Mouse (Mus musculus) heart, embryonic 16.5 days (tissue): ENCODE data around the gene Dazap2. TPM values are rescaled to one million over a fixed set of nuclear protein-coding genes. Genes with fewer than 3 reads are reported as not detected.
A peak's percentile ranks its signal among the peaks of the same experiment; 100 is the strongest.

Source experiments
- ATAC-seq: fragments of 200-750 bp; cut with Nextera tagmentation; replicated peaks from 2 replicates; pipeline ENCODE4 v1.8.0; 2017; ENCODE audit warnings: moderate number of reproducible peaks; ENCODE audit not compliant: insufficient read depth, low FRiP score; ENCODE audit errors: extremely low read depth
- H3K27ac ChIP-seq: fragments of 300-500 bp; sonication (generic); 2 replicates; pipeline ENCODE4 v1.5.1; 2014; ENCODE audit warnings: mild to moderate bottlenecking, low read length, control low read depth, moderate library complexity
- H3K27me3 ChIP-seq: fragments of 300-500 bp; sonication (generic); 2 replicates; pipeline ENCODE4 v1.6.1; 2014; ENCODE audit warnings: low read length, mixed read lengths; ENCODE audit not compliant: control insufficient read depth, insufficient read depth
- H3K36me3 ChIP-seq: fragments of 300-500 bp; sonication (generic); 2 replicates; pipeline ENCODE4 v1.6.1; 2014; ENCODE audit not compliant: control insufficient read depth, insufficient read depth
- H3K4me1 ChIP-seq: fragments of 300-500 bp; sonication (generic); 2 replicates; pipeline ENCODE4 v1.6.1; 2014; ENCODE audit warnings: low read length, mixed read lengths; ENCODE audit not compliant: control insufficient read depth, insufficient read depth
- H3K4me2 ChIP-seq: fragments of 300-500 bp; sonication (generic); 2 replicates; pipeline ENCODE4 v1.6.1; 2014; ENCODE audit warnings: low read depth, mild to moderate bottlenecking, control low read depth, low read length
- H3K4me3 ChIP-seq: fragments of 300-500 bp; sonication (generic); 2 replicates; pipeline ENCODE4 v1.5.1; 2014; ENCODE audit warnings: mild to moderate bottlenecking, control low read depth, low read length
- H3K9ac ChIP-seq: fragments of 300-500 bp; sonication (generic); 2 replicates; pipeline ENCODE4 v1.6.1; 2014; ENCODE audit warnings: low read length, control low read depth
- H3K9me3 ChIP-seq: fragments of 300-500 bp; sonication (generic); replicated peaks from 2 replicates; pipeline ENCODE4 v1.6.1; 2016; ENCODE audit warnings: low read length; ENCODE audit not compliant: control insufficient read depth
- WGBS: fragments of 180-500 bp; shearing (Covaris S2); extraction: QIAGEN DNeasy Blood & Tissue Kit; methylation state at CpG from one replicate; pipeline ENCODE4 v1.1.7; 2014; 5-methylcytosine and 5-hydroxymethylcytosine counted together
- polyA plus RNA-seq: library from polyadenylated mRNA; unstranded; fragments of >200 nt; fragmentation: Nextera tagmentation; extraction: Ambion mirVana; gene quantifications from 2 replicates; pipeline ENCODE4 v1.2.1, GENCODE M21; 2015

Gene Dazap2
- polyA plus RNA-seq, 1 experiment from 2014 or later, result 247 TPM

DNA sequence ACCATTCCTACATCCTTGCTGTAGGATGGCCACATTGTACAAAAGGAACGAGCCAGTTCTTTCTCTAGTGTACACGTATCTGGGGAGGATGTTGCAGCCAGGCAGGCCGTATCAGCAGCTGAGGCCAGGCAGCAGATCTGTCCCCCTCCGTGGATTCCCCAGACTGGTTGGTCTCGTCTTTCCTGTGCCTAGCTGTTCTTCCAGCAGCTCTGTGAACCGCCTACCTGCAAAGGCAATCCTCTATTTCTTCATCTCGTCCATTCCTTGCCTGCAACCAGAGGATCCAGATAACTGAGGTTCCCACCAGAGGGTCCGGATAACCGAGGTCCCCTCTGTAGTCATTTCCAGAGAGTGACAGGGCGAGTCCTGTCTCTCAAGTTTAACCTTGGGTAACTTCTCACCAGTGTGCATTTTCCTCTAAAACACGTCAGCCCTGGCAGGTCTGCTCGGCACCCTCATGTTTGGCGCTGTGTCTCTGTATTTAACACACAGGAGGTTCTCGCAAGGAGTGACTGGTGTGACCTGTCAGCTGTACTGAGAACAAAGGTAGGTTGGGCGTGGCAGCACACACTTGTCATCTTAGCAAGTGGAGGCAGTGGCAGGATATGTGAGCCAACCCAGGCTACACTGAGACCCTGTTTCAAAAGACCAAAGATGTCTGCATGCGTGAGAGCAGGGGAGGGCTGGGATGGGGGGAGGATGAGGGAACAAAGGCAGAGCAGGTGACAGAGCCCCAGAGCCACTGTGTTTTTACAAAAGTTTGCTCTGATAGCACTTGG is 25.0 kb downstream of the Dazap2 start:
- H3K27ac ChIP-seq, result peak overlapping the region; percentile 57
- no peaks in the 10 kb centered on the region for H3K9me3 ChIP-seq
- ATAC-seq, result peak; percentile 15; the same call in 1 of the 2 replicates
- no peaks in the 10 kb centered on the region for H3K36me3 ChIP-seq
- no peak overlapping the region for H3K4me3 ChIP-seq
- H3K9ac ChIP-seq, result no peak overlapping the region
- H3K4me2 ChIP-seq, result no peak overlapping the region; the same call in 1 of the 2 replicates
- peaks cover 17% of the 10 kb centered on the region for H3K4me1 ChIP-seq
- 70% methylated on average over 16 of the region's 16 CpGs for WGBS
- peaks cover 17% of the 10 kb centered on the region for H3K27me3 ChIP-seq

DNA sequence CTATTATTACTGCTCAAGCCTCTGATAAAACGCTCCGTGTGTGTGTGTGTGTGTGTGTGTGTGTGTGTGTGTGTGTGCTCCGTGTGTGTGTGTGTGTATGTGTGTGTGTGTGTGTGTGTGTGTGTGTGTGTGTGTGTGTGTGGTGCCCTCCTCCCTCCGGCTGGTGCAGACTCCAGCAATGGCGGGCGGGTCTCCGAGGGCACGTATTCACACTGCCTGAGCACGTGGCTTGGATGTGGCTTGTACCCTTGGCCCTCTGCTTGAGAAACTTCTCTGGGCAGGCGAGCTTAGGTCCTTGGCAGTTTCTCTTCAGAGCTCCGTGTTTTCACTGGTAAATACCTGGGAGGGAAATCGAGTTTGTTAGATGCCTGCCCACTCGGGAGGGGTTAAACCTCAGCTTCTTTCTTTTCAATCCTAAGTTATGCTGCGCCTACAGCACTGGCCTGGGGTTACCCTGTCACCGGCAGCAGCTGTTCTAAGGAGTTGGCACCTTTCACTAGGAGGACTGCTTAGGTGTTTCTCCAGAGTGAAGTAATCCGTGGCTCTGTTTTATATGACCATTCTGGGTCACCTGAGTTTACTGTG is 26.2 kb downstream of the Dazap2 start:
- H3K36me3 ChIP-seq, result no peaks in the 10 kb centered on the region
- peaks cover 11% of the 10 kb centered on the region for H3K4me1 ChIP-seq
- WGBS, result 58% methylated on average over 11 of the region's 16 CpGs
- no peaks in the 10 kb centered on the region for H3K9me3 ChIP-seq
- no peak overlapping the region for H3K9ac ChIP-seq
- H3K27me3 ChIP-seq, result peaks cover 9% of the 10 kb centered on the region
- ATAC-seq, result no peak
- peak overlapping the region; percentile 27; the same call in 1 of the 2 replicates for H3K4me2 ChIP-seq
- no peak overlapping the region for H3K4me3 ChIP-seq
- H3K27ac ChIP-seq, result no peak overlapping the region; the same call in 1 of the 2 replicates

DNA sequence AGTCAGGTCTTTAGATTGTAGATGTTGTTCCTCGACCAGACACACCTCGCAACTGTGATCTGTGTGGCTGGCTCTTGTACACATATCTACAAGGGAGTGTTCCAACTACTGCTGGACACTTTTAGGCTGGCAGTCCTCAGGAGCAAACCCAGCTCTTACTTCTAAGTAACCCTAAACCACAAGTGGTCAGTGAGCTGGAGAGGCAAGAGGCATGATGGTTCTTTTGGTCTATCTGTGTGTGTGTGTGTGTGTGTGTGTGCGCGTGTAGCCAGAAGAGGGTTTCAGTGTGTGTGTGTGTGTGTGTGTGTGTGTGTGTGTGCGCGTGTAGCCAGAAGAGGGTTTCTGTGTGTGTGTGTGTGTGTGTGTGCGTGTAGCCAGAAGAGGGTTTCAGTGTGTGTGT is 27.3 kb downstream of the Dazap2 start:
- H3K4me3 ChIP-seq, result no peak overlapping the region
- H3K27me3 ChIP-seq, result peaks cover 6% of the 10 kb centered on the region; the same call in 1 of the 2 replicates
- no peaks in the 10 kb centered on the region for H3K36me3 ChIP-seq
- H3K9ac ChIP-seq, result no peak overlapping the region
- no peak overlapping the region for H3K4me2 ChIP-seq
- H3K9me3 ChIP-seq, result no peaks in the 10 kb centered on the region
- no peak overlapping the region for H3K27ac ChIP-seq
- ATAC-seq, result no peak
- H3K4me1 ChIP-seq, result peaks cover 5% of the 10 kb centered on the region; the same call in 1 of the 2 replicates
- WGBS, result 92% methylated on average over 7 of the region's 7 CpGs

DNA sequence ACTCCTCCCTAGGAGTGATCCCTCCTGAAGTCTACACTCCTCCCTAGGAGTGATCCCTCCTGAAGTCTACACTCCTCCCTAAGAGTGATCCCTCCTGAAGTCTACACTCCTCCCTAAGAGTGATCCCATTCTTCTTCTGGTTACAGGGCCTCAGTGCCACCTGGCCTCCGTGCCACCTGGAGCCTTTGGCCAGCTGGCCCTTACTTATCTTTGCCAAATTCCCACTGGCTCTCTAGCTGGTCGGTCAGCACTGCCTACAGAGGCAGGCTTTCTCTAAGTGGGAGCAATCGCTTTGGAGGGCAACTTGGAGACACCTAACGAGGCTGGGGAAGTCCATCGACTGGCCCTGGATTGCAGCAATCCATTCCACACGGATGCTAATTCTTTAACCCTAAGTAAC is 31.0 kb downstream of the Dazap2 start:
- H3K4me1 ChIP-seq, result no peaks in the 10 kb centered on the region

DNA sequence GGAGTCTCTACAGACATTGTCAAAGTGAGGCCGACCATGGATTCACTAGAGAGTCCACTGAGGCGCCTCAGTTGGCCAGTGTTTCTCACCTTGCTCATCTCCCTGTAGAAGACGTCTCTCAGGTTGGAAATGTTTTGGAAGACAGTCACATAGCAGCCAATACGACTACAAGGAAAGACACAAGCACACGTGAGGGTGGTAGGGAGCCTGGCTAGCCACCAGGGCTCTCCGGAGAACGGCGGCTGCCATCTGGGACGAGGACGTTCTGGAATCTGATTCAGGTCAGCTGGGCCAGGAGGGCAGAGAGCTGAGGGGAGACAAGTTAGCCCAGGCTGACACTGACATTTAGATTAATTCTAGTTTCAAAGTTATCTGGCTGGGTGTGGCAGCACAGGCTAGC is 35.0 kb downstream of the Dazap2 start:
- Histone ChIP-seq H3K27ac (no peak overlapping the region), H3K9ac (no peak overlapping the region), H3K27me3 (no peaks in the 10 kb centered on the region), H3K9me3 (no peaks in the 10 kb centered on the region), H3K4me1 (no peaks in the 10 kb centered on the region), H3K36me3 (no peaks in the 10 kb centered on the region), H3K4me3 (no peak overlapping the region), H3K4me2 (no peak overlapping the region)
- 72% methylated on average over 10 of the region's 10 CpGs for WGBS
- no peak for ATAC-seq

More for the DNA sequence above, 31.0 kb downstream of the Dazap2 start:
- WGBS, result 78% methylated on average over 6 of the region's 6 CpGs
- H3K9ac ChIP-seq, result no peak overlapping the region
- H3K4me2 ChIP-seq, result no peak overlapping the region
- H3K27ac ChIP-seq, result no peak overlapping the region
- H3K27me3 ChIP-seq, result no peaks in the 10 kb centered on the region
- H3K36me3 ChIP-seq, result no peaks in the 10 kb centered on the region
- no peak overlapping the region for H3K4me3 ChIP-seq
- ATAC-seq, result no peak
- H3K9me3 ChIP-seq, result no peaks in the 10 kb centered on the region

DNA sequence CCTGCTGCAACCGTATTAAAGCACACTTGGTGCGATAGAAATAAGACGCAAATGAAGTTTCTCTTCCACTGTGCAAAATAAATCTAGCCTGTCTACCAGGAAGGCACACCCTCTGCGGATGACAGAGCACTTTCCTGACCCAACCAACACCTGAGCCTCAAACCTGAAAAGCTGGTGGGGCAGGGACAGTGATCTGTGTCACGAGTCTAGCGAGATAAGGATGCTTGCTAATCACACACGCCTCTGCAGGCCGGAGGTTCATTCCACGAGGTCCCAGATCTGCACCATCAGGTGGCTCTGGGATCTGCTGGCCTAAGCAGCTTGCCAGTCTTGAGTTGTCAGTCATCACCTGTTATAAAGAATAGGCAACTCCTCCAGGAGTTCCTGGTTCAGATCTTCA is 36.5 kb downstream of the Dazap2 start:
- Histone ChIP-seq H3K9me3 (no peaks in the 10 kb centered on the region), H3K36me3 (no peaks in the 10 kb centered on the region), H3K4me3 (no peak overlapping the region), H3K4me2 (no peak overlapping the region), H3K4me1 (no peaks in the 10 kb centered on the region), H3K27me3 (no peaks in the 10 kb centered on the region), H3K27ac (no peak overlapping the region), H3K9ac (no peak overlapping the region)
- no peak for ATAC-seq
- WGBS, result 51% methylated on average over 9 of the region's 9 CpGs

DNA sequence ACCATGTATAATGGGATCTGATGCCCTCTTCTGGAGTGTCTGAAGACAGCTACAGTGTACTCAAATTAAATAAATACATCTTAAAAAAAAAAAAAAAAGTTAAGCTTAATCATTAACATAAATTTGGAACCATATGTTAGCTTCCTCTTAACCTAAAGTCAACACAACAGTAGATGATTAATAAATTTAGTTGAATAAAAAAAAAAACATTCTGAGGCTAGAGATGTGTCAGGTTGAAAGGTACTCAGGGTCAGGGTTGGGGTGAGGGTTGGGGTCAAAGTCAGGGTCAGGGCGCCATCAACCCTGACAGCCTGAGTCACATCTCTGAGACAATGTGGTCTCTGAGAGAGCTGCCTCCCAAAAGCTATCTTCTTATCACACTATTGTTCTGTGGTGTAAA is 39.1 kb downstream of the Dazap2 start:
- Histone ChIP-seq H3K27ac (no peak overlapping the region), H3K27me3 (no peaks in the 10 kb centered on the region), H3K9ac (no peak overlapping the region), H3K4me3 (no peak overlapping the region), H3K36me3 (no peaks in the 10 kb centered on the region), H3K4me1 (no peaks in the 10 kb centered on the region), H3K9me3 (no peaks in the 10 kb centered on the region), H3K4me2 (no peak overlapping the region)
- 65% methylated on average over 1 of the region's 1 CpGs for WGBS
- no peak for ATAC-seq

DNA sequence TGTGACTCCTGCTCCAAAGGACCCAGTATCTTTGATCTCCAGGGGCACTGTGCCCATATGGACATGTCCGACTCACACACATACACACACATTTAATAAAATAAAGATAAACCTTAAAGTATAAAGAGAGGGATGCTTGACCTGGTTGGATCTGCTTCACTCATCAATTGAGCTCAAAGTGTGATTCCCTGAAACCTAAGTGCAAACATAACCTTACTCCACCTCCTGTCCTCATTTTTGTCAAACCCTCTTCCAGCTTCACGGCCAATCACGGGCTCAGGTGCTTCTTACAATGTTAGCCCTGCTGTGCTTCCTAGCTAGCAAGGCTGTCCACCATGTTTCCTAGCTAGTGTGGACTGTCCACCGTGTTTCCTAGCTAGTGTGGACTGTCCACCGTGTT is 40.1 kb downstream of the Dazap2 start:
- Histone ChIP-seq H3K4me3 (no peak overlapping the region), H3K27me3 (no peaks in the 10 kb centered on the region), H3K27ac (no peak overlapping the region), H3K4me1 (no peaks in the 10 kb centered on the region), H3K4me2 (no peak overlapping the region), H3K9me3 (no peaks in the 10 kb centered on the region), H3K9ac (no peak overlapping the region), H3K36me3 (no peaks in the 10 kb centered on the region)
- WGBS, result 77% methylated on average over 5 of the region's 5 CpGs
- ATAC-seq, result no peak

DNA sequence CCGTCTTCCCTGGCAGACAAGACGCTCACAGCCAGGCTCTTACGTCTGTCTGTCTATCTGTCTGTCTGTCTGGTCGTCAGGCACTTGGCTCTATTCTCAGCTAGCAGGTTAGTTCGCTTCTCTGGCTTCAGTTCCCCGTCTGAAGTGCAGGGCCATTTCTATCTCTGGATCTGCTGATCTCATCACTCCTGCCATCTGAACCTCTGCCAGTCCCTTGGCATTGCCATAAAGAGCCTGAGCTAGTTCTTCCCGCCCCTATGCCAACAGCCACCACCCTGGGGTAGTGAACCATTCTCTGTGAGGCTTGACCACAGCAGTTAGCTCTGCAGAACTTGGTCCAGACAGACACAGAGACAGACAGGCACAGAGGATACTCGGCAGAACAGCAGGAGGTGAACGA is 45.2 kb downstream of the Dazap2 start:
- Histone ChIP-seq H3K9ac (no peak overlapping the region), H3K36me3 (no peaks in the 10 kb centered on the region), H3K9me3 (no peaks in the 10 kb centered on the region), H3K27ac (no peak overlapping the region), H3K4me1 (no peaks in the 10 kb centered on the region), H3K27me3 (no peaks in the 10 kb centered on the region), H3K4me3 (no peak overlapping the region), H3K4me2 (no peak overlapping the region)
- 70% methylated on average over 9 of the region's 9 CpGs for WGBS
- no peak for ATAC-seq
